Mouse (Mus musculus) right cerebral cortex, adult 18-20 months (tissue): ENCODE results near the gene Vac14.
A peak's percentile ranks its signal among the peaks of the same experiment; 100 is the strongest.

Source experiments
- DNase-seq: peaks from one replicate; pipeline ENCODE4 v3.0.0; 2022; ENCODE audit warnings: mixed read lengths

Vac14 gene

GRCm38 (mm10) chr8:110718969-110719670, 100.7 kb downstream of the Vac14 start:
- DNase-seq: peak; percentile 55

- DNase-seq: no peak
Measured at GRCm38 (mm10) chr8:110719898-110720653, 101.7 kb downstream of the Vac14 start.

DNA sequence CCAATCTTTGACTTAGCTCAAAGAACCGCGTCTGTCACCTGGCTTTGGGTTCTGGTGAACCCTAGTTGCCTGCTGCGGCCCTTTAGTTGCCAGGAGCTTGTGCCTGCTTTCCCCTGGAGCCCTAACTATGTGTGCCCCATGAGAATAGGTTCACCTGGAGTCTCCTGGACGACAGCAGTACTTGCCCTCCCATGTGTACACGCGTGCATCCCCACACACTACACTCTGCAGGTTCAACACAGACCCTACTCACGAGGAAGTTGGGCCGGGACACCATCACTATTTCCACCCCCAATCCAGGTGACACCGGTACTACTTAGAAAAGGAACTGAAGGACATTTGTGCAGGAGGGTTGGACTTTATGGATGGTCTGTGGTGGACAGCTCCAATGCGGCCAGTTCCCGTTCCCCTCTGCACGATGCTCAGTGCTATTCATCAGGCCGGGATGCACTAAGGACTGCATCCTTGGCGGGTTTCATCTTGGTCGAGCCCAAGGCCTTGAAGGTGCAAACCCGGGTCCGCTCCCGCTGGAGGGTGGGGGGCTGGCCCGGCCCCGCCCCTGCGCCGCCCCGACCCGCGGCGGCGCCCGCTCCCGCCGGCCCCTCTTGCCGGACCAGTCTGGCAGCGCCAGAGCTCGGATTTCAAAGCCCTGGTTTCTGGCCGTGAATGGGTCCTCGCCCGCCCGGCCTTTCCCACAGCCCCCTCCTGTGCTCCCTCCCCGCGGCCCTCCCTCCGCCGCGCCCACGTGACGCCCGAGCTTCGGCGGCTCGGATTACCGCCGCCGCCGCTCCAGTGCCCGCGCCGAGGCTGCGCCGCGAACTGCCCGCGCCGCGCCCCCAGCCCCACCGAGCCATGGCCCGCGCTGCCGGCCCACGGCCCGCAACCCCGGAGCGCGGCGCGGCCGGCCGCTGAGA, 102.6 kb downstream of the Vac14 start, which contains the start of gene Mtss1l:
Mtss1l (plus strand) TSS at position 792 of the 914 bp plus-strand sequence.
- DNase-seq: peak; percentile 82

GRCm38 (mm10) chr8:110721606-110722413, 103.4 kb downstream of the Vac14 start:
- DNase-seq: no peak

- DNase-seq: no peak
Measured at GRCm38 (mm10) chr8:110722414-110723011, 104.1 kb downstream of the Vac14 start.

- DNase-seq: no peak
Measured at GRCm38 (mm10) chr8:110724493-110724892, 106.1 kb downstream of the Vac14 start.

GRCm38 (mm10) chr8:110725084-110725838, 106.9 kb downstream of the Vac14 start:
- DNase-seq: peak; percentile 75

- no peak for DNase-seq
Measured at GRCm38 (mm10) chr8:110726893-110727292, 108.5 kb downstream of the Vac14 start.

- DNase-seq: no peak
Measured at GRCm38 (mm10) chr8:110731346-110731859, 113.0 kb downstream of the Vac14 start.

DNA sequence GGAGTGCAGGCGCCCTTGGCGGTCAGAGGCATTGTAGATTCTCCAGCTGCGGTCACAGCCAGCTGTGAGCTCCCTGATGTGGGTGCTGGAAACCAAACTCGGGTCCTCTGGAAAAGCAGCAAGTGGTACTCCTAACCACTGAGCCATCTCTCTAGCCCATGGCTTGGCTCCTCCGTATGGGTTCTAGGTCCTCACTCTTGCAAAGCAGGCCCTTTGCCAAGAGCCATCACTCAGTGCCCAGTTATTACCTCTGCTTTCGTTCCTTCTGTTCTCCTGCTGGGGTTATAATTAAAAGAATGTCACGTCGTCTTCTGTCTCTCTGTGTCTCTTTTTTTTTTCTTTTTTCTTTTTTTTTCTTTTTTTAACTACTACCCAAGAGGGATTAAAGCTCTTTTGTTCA, 114.7 kb downstream of the Vac14 start:
- no peak for DNase-seq

GRCm38 (mm10) chr8:110738591-110739195, 120.3 kb downstream of the Vac14 start:
- DNase-seq: no peak

- no peak for DNase-seq
Measured at GRCm38 (mm10) chr8:110740629-110741175, 122.3 kb downstream of the Vac14 start.

- no peak for DNase-seq
Measured at GRCm38 (mm10) chr8:110741816-110742451, 123.5 kb downstream of the Vac14 start.

DNA sequence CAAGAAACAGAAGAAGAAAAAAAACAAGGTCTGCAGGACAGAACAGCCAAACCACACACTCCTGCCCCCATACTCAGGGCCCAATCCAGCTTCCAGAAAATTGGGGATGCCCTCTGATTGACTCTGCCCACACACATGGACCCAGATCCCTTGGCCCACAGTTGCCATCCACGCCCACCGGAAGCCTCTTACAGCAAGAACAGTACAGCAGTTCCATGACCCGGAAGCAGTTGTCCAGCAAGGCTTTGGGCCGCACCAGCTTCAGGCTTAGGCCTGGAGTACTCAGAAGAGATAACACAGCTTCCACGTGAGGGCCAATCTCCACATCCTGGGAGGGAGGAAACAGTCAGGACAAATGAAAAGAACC, 124.0 kb downstream of the Vac14 start:
- no peak for DNase-seq

- no peak for DNase-seq
Measured at GRCm38 (mm10) chr8:110745162-110745561, 126.8 kb downstream of the Vac14 start.

DNA sequence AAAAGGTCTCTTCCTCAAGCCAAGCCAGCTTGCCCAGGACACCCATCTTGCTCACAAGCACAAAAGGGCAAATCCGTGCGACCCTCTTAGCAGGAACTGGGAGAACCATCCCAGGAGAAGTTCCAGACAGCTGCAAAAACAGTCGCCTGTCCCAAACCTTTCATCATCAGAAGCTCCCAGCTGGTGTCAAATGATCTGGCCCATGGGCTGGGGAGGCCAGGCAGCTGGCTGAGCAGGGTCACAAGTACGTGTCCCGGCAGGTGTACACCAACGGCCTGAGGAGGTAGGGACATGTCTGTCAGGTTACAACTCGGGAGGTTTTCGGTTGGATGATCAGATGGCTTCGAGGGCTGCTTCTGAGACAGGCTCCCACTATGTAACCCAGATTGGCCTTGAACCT, 128.3 kb downstream of the Vac14 start:
- DNase-seq: no peak

- DNase-seq: no peak
Measured at GRCm38 (mm10) chr8:110749500-110750170, 131.2 kb downstream of the Vac14 start.

DNA sequence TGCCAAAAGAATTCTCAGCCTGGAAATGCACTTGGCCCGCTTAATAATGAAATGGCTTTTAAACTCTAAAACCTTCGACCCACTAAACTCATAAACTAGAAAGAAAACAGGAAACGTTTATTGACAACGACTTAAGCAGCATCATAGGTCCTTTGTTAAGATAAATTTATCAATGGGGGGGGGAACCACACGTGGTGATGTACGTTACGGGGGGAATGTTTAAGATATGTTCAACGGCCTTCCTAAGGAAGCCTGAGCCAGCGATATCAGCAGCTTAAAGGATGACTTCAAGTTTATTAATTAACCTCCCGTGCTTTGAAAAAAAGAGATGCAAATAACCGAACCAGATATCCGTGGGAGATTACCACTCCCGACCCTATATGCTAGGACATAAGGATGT, 131.9 kb downstream of the Vac14 start:
- no peak for DNase-seq

- no peak for DNase-seq
Measured at GRCm38 (mm10) chr8:110751490-110751889, 133.1 kb downstream of the Vac14 start.
